Mouse (Mus musculus) hindbrain, embryonic 10.5 days (tissue): Measurements from ENCODE around the gene Tmem222. TPM values are rescaled to one million over a fixed set of nuclear protein-coding genes. Genes with fewer than 3 reads are reported as not detected.

Source experiments
- DNase-seq: peaks from one replicate; pipeline ENCODE4 v3.0.0-alpha.2; 2017; ENCODE audit warnings: low spot score
- H3K27ac ChIP-seq: fragments of 300-500 bp; sonication (generic); 2 replicates; pipeline ENCODE4 v1.5.1; 2016; ENCODE audit warnings: mild to moderate bottlenecking, moderate library complexity
- H3K27me3 ChIP-seq: fragments of 300-500 bp; sonication (generic); 2 replicates; pipeline ENCODE4 v1.6.1; 2016; ENCODE audit warnings: mild to moderate bottlenecking; ENCODE audit not compliant: poor library complexity, insufficient read depth, severe bottlenecking
- H3K36me3 ChIP-seq: fragments of 300-500 bp; sonication (generic); 2 replicates; pipeline ENCODE4 v1.6.1; 2016; ENCODE audit warnings: mild to moderate bottlenecking, moderate library complexity
- H3K4me1 ChIP-seq: fragments of 300-500 bp; sonication (generic); replicated peaks from 2 replicates; pipeline ENCODE4 v1.6.1; 2016; ENCODE audit warnings: mild to moderate bottlenecking
- H3K4me3 ChIP-seq: fragments of 300-500 bp; sonication (generic); 2 replicates; pipeline ENCODE4 v1.5.1; 2016; ENCODE audit warnings: mild to moderate bottlenecking, moderate library complexity
- H3K9me3 ChIP-seq: fragments of 300-500 bp; sonication (generic); 2 replicates; pipeline ENCODE4 v1.6.1; 2016; ENCODE audit warnings: mild to moderate bottlenecking, moderate library complexity
- WGBS: fragments of 180-500 bp; shearing (Covaris S2); methylation state at CpG from one replicate; pipeline ENCODE4 v1.1.7; 2016; 5-methylcytosine and 5-hydroxymethylcytosine counted together
- polyA plus RNA-seq: library from polyadenylated mRNA; unstranded; fragments of >200 nt; fragmentation: Nextera tagmentation; extraction: Ambion mirVana; gene quantifications from 2 replicates; pipeline ENCODE4 v1.2.1, GENCODE M21; 2016

The Tmem222 gene
- polyA plus RNA-seq, 1 experiment from 2014 or later, result 87.8 TPM

DNA sequence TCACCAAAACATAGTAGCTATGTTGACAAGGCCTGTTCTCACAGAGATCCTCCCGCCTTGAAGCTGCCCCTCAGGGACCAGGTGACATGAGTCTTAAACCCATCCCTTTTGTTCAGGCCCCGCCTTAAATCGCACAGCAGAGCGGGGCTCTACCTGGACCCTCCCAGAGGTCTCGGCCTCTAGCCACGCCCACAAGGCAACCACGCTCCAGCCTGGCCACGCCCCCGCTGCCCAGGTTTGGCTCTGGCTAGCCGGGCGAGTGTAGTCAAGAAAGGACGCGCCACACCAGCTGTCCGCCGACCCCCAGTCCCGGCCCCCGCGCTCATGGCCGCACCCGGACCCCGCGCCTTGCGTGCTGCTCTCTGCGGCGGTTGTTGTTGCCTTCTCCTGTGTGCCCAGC is 56.9 kb downstream of the Tmem222 start:
- peak; percentile 39 for DNase-seq
- no peaks in the 10 kb centered on the region for H3K36me3 ChIP-seq
- H3K4me1 ChIP-seq, result peaks cover 48% of the 10 kb centered on the region
- WGBS, result 1% methylated on average over 25 of the region's 25 CpGs
- H3K27ac ChIP-seq, result peak overlapping the region; percentile 42; the same call in 1 of the 2 replicates
- peaks cover 66% of the 10 kb centered on the region for H3K27me3 ChIP-seq
- no peaks in the 10 kb centered on the region for H3K9me3 ChIP-seq
- peak overlapping the region; percentile 43 for H3K4me3 ChIP-seq

DNA sequence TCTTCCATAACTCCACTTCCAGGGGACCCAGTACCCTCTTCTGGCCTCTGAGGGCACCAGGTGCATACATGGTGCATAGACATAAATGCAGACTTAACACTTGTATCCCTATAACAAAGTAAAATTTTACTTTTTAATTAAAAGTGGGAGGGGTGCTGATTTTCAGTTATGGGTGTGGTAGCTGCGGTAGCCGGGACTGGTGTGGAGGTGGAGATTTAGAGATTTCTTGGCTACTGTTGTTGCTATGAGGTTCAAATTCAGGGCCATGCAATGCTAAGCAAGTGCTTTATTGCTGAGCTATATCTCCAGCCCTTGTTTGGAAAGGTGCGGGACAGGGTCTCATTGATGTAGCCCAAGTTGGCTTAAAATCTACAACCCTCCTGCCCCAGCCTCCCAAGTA is 58.8 kb downstream of the Tmem222 start:
- WGBS, result 91% methylated on average over 3 of the region's 3 CpGs
- Histone ChIP-seq H3K9me3 (no peaks in the 10 kb centered on the region), H3K36me3 (no peaks in the 10 kb centered on the region), H3K27me3 (peaks cover 82% of the 10 kb centered on the region), H3K4me1 (peaks cover 45% of the 10 kb centered on the region), H3K4me3 (no peak overlapping the region), H3K27ac (no peak overlapping the region)
- DNase-seq, result no peak

DNA sequence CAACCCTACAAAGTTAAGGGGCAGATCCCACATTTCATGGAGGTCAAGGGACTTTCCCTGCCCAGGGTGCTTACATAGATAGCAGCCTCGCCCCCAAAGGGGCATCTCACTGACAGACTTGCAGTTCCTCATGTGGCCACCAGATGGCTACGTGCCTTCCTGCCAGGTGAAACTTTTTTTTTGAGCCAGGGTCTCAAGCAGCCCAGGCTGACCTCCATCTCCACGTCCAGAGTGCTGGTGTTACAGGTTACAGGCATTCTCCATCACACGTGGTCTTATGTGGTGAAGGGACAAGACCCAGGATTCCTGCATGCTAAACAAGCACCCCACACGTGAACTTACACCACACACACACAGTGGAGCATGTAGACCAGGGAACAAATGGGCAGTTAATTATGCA is 60.0 kb downstream of the Tmem222 start:
- no peak overlapping the region for H3K27ac ChIP-seq
- DNase-seq, result peak; percentile 73
- peaks cover 85% of the 10 kb centered on the region for H3K27me3 ChIP-seq
- under 1% methylated on average over 5 of the region's 5 CpGs for WGBS
- no peak overlapping the region for H3K4me3 ChIP-seq
- H3K9me3 ChIP-seq, result no peaks in the 10 kb centered on the region
- peaks cover 45% of the 10 kb centered on the region for H3K4me1 ChIP-seq
- H3K36me3 ChIP-seq, result no peaks in the 10 kb centered on the region

Other genes starting within 250 kb of the Tmem222 start
- 42.1 and 67.1 TPM in 2 replicates for gene Wasf2, start 147.3 kb downstream of the Tmem222 start, polyA plus RNA-seq
- 1.1 and 2.2 TPM in 2 replicates for gene Cd164l2, start 65.7 kb downstream of the Tmem222 start, polyA plus RNA-seq
- 0.32 and 0.35 TPM in 2 replicates for gene Gpr3, start 65.3 kb downstream of the Tmem222 start, polyA plus RNA-seq
- gene Map3k6, start 37.0 kb downstream of the Tmem222 start, polyA plus RNA-seq, result 1.7 and 1.9 TPM in 2 replicates
- 1.2 and 1.6 TPM in 2 replicates for gene Sytl1, start 14.7 kb downstream of the Tmem222 start, polyA plus RNA-seq
- 19.5 and 22.0 TPM in 2 replicates for gene Wdtc1, start 75.7 kb upstream of the Tmem222 start, polyA plus RNA-seq
- gene Slc9a1, start 91.9 kb upstream of the Tmem222 start, polyA plus RNA-seq, result 8.0 and 8.6 TPM in 2 replicates
- gene Tent5b, start 202.3 kb upstream of the Tmem222 start, polyA plus RNA-seq, result 1.2 and 2.1 TPM in 2 replicates
- gene Trnp1, start 220.8 kb upstream of the Tmem222 start, polyA plus RNA-seq, result 1.1 and 1.3 TPM in 2 replicates
- 3.9 and 5.6 TPM in 2 replicates for gene Kdf1, start 241.2 kb upstream of the Tmem222 start, polyA plus RNA-seq